Mouse (Mus musculus): ENCODE data around the gene Hao1. TPM values are rescaled to one million over a fixed set of nuclear protein-coding genes. Genes with fewer than 3 reads are reported as not detected.

Hao1 gene
- total RNA-seq (2015; ENCODE audit: low replicate concordance) (not detected in 2 replicates), total RNA-seq (2017; ENCODE audit: low replicate concordance) (not detected in 2 replicates)

- no peak for ATAC-seq (replicated peaks; ENCODE audit: low FRiP score, poor library complexity, severe bottlenecking)
Observed at GRCm38 (mm10) chr2:134554221-134554727, at the start of gene Hao1. TSS of gene Hao1 (minus strand) at chr2:134554368.

GRCm38 (mm10) chr2:134591081-134591694 lies 37.0 kb upstream of the Hao1 start:
- ATAC-seq (replicated peaks; ENCODE audit: low FRiP score, poor library complexity, severe bottlenecking) = no peak

- no peak for ATAC-seq (replicated peaks; ENCODE audit: low FRiP score, poor library complexity, severe bottlenecking)
Observed at GRCm38 (mm10) chr2:134585243-134585642, 31.1 kb upstream of the Hao1 start.

GRCm38 (mm10) chr2:134559422-134559821 lies 5.3 kb upstream of the Hao1 start:
- ATAC-seq (replicated peaks; ENCODE audit: low FRiP score, poor library complexity, severe bottlenecking) = no peak

GRCm38 (mm10) chr2:134552358-134552757 lies 1.8 kb downstream of the Hao1 start:
- no peak for ATAC-seq (replicated peaks; ENCODE audit: low FRiP score, poor library complexity, severe bottlenecking)

GRCm38 (mm10) chr2:134549770-134550169 lies 4.4 kb downstream of the Hao1 start:
- ATAC-seq (replicated peaks; ENCODE audit: low FRiP score, poor library complexity, severe bottlenecking) = no peak

GRCm38 (mm10) chr2:134545116-134545515 lies 9.1 kb downstream of the Hao1 start:
- ATAC-seq (replicated peaks; ENCODE audit: low FRiP score, poor library complexity, severe bottlenecking) = no peak

GRCm38 (mm10) chr2:134544321-134545065 lies 9.7 kb downstream of the Hao1 start:
- ATAC-seq (replicated peaks; ENCODE audit: low FRiP score, poor library complexity, severe bottlenecking) = no peak

- no peak for ATAC-seq (replicated peaks; ENCODE audit: low FRiP score, poor library complexity, severe bottlenecking)
Observed at GRCm38 (mm10) chr2:134543501-134543900, 10.7 kb downstream of the Hao1 start.

GRCm38 (mm10) chr2:134541019-134541418 lies 13.1 kb downstream of the Hao1 start:
- ATAC-seq (replicated peaks; ENCODE audit: low FRiP score, poor library complexity, severe bottlenecking) = no peak

- no peak for ATAC-seq (replicated peaks; ENCODE audit: low FRiP score, poor library complexity, severe bottlenecking)
Observed at GRCm38 (mm10) chr2:134538451-134538850, 15.7 kb downstream of the Hao1 start.

- no peak for ATAC-seq (replicated peaks; ENCODE audit: low FRiP score, poor library complexity, severe bottlenecking)
Observed at GRCm38 (mm10) chr2:134528122-134528810, 25.9 kb downstream of the Hao1 start.

GRCm38 (mm10) chr2:134527419-134528114 lies 26.6 kb downstream of the Hao1 start:
- ATAC-seq (replicated peaks; ENCODE audit: low FRiP score, poor library complexity, severe bottlenecking) = no peak

- no peak for ATAC-seq (replicated peaks; ENCODE audit: low FRiP score, poor library complexity, severe bottlenecking)
Observed at GRCm38 (mm10) chr2:134518042-134518441, 36.1 kb downstream of the Hao1 start.

- ATAC-seq (replicated peaks; ENCODE audit: low FRiP score, poor library complexity, severe bottlenecking) = no peak
Observed at GRCm38 (mm10) chr2:134499777-134500176, 54.4 kb downstream of the Hao1 start.

GRCm38 (mm10) chr2:134498450-134498849 lies 55.7 kb downstream of the Hao1 start:
- ATAC-seq (replicated peaks; ENCODE audit: low FRiP score, poor library complexity, severe bottlenecking) = no peak

GRCm38 (mm10) chr2:134488671-134489070 lies 65.5 kb downstream of the Hao1 start:
- ATAC-seq (replicated peaks; ENCODE audit: low FRiP score, poor library complexity, severe bottlenecking) = no peak

- no peak for ATAC-seq (replicated peaks; ENCODE audit: low FRiP score, poor library complexity, severe bottlenecking)
Observed at GRCm38 (mm10) chr2:134486055-134486834, 67.9 kb downstream of the Hao1 start.

GRCm38 (mm10) chr2:134482683-134483082 lies 71.5 kb downstream of the Hao1 start:
- ATAC-seq (replicated peaks; ENCODE audit: low FRiP score, poor library complexity, severe bottlenecking) = no peak

Measured in erythroid progenitor cell, adult 5-6 weeks (primary cell).